Mouse (Mus musculus) midbrain, embryonic 15.5 days (tissue): ENCODE data around the gene Dcbld2. TPM values are rescaled to one million over a fixed set of nuclear protein-coding genes. Genes with fewer than 3 reads are reported as not detected.

Experiments
- ATAC-seq: fragments of 200-750 bp; cut with Nextera tagmentation; replicated peaks from 2 replicates; pipeline ENCODE4 v1.8.0; 2017; ENCODE audit warnings: moderate TSS enrichment
- H3K27ac ChIP-seq: fragments of 300-500 bp; sonication (generic); 2 replicates; pipeline ENCODE4 v1.5.1; 2015; ENCODE audit warnings: mild to moderate bottlenecking, inconsistent platforms
- H3K27me3 ChIP-seq: fragments of 300-500 bp; sonication (generic); replicated peaks from 2 replicates; pipeline ENCODE4 v1.6.1; 2015; ENCODE audit warnings: inconsistent platforms
- H3K36me3 ChIP-seq: fragments of 300-500 bp; sonication (generic); replicated peaks from 2 replicates; pipeline ENCODE4 v1.6.1; 2015; ENCODE audit warnings: inconsistent platforms
- H3K4me1 ChIP-seq: fragments of 300-500 bp; sonication (generic); 2 replicates; pipeline ENCODE4 v1.6.1; 2015; ENCODE audit warnings: inconsistent platforms
- H3K4me2 ChIP-seq: fragments of 300-500 bp; sonication (generic); 2 replicates; pipeline ENCODE4 v1.6.1; 2015; ENCODE audit warnings: inconsistent platforms, mild to moderate bottlenecking, moderate library complexity
- H3K4me3 ChIP-seq: fragments of 300-500 bp; sonication (generic); 2 replicates; pipeline ENCODE4 v1.5.1; 2015; ENCODE audit warnings: mild to moderate bottlenecking, inconsistent platforms
- H3K9ac ChIP-seq: fragments of 300-500 bp; sonication (generic); 2 replicates; pipeline ENCODE4 v1.6.1; 2015; ENCODE audit warnings: mild to moderate bottlenecking, inconsistent platforms
- H3K9me3 ChIP-seq: fragments of 300-500 bp; sonication (generic); 2 replicates; pipeline ENCODE4 v1.6.1; 2016; ENCODE audit warnings: inconsistent platforms
- WGBS: fragments of 180-500 bp; shearing (Covaris S2); methylation state at CpG from one replicate; pipeline ENCODE4 v1.1.7; 2015; ENCODE audit warnings: mixed read lengths; 5-methylcytosine and 5-hydroxymethylcytosine counted together
- polyA plus RNA-seq: library from polyadenylated mRNA; unstranded; fragments of >200 nt; fragmentation: Nextera tagmentation; extraction: Ambion mirVana; gene quantifications from 2 replicates; pipeline ENCODE4 v1.2.1, GENCODE M21; 2015

Gene Dcbld2
- polyA plus RNA-seq, 1 experiment from 2014 or later = 8.3 TPM

GRCm38 (mm10) chr16:58474875-58475274, 66.6 kb downstream of the Dcbld2 start:
- ATAC-seq = no peak
- no peaks in the 10 kb centered on the region for H3K4me1 ChIP-seq
- 58% methylated on average over 3 of the region's 3 CpGs for WGBS

GRCm38 (mm10) chr16:58475544-58476154, 67.4 kb downstream of the Dcbld2 start:
- no peak overlapping the region for H3K4me2 ChIP-seq
- 0 out of 2 replicates have a peak, but pooled peaks cover 4% of the 10 kb centered on the region for H3K9me3 ChIP-seq
- H3K36me3 ChIP-seq = no peaks in the 10 kb centered on the region
- no peak for ATAC-seq
- no peak overlapping the region for H3K9ac ChIP-seq
- no peaks in the 10 kb centered on the region for H3K4me1 ChIP-seq
- no peaks in the 10 kb centered on the region for H3K27me3 ChIP-seq
- WGBS = 91% methylated on average over 3 of the region's 3 CpGs
- no peak overlapping the region for H3K27ac ChIP-seq
- no peak overlapping the region for H3K4me3 ChIP-seq

More at GRCm38 (mm10) chr16:58474875-58475274, 66.6 kb downstream of the Dcbld2 start:
- Histone ChIP-seq H3K4me2 (no peak overlapping the region), H3K4me3 (no peak overlapping the region), H3K9me3 (0 out of 2 replicates have a peak, but pooled peaks cover 4% of the 10 kb centered on the region), H3K27me3 (no peaks in the 10 kb centered on the region), H3K9ac (no peak overlapping the region), H3K36me3 (no peaks in the 10 kb centered on the region), H3K27ac (no peak overlapping the region)

GRCm38 (mm10) chr16:58476363-58476762, 68.1 kb downstream of the Dcbld2 start:
- 72% methylated on average over 2 of the region's 2 CpGs for WGBS

GRCm38 (mm10) chr16:58479898-58480448, 71.7 kb downstream of the Dcbld2 start:
- no peaks in the 10 kb centered on the region for H3K4me1 ChIP-seq
- no peak overlapping the region for H3K9ac ChIP-seq
- H3K9me3 ChIP-seq = 0 out of 2 replicates have a peak, but pooled peaks cover 4% of the 10 kb centered on the region
- no peak overlapping the region for H3K4me2 ChIP-seq
- ATAC-seq = peak; percentile 58; the same call in 1 of the 2 replicates
- no peak overlapping the region for H3K4me3 ChIP-seq
- WGBS = 87% methylated on average over 4 of the region's 4 CpGs
- no peaks in the 10 kb centered on the region for H3K27me3 ChIP-seq
- H3K36me3 ChIP-seq = no peaks in the 10 kb centered on the region
- H3K27ac ChIP-seq = no peak overlapping the region

More at GRCm38 (mm10) chr16:58476363-58476762, 68.1 kb downstream of the Dcbld2 start:
- H3K27me3 ChIP-seq = no peaks in the 10 kb centered on the region
- no peaks in the 10 kb centered on the region for H3K36me3 ChIP-seq
- no peak for ATAC-seq
- 0 out of 2 replicates have a peak, but pooled peaks cover 4% of the 10 kb centered on the region for H3K9me3 ChIP-seq
- H3K4me3 ChIP-seq = no peak overlapping the region
- no peak overlapping the region for H3K9ac ChIP-seq
- no peak overlapping the region for H3K27ac ChIP-seq
- no peak overlapping the region for H3K4me2 ChIP-seq
- H3K4me1 ChIP-seq = no peaks in the 10 kb centered on the region

GRCm38 (mm10) chr16:58481219-58481905, 73.1 kb downstream of the Dcbld2 start:
- no peak for ATAC-seq
- H3K27ac ChIP-seq = no peak overlapping the region
- no peaks in the 10 kb centered on the region for H3K36me3 ChIP-seq
- WGBS = 79% methylated on average over 9 of the region's 9 CpGs
- no peaks in the 10 kb centered on the region for H3K27me3 ChIP-seq
- no peak overlapping the region for H3K9ac ChIP-seq
- no peaks in the 10 kb centered on the region for H3K4me1 ChIP-seq
- no peak overlapping the region for H3K4me3 ChIP-seq
- 0 out of 2 replicates have a peak, but pooled peaks cover 4% of the 10 kb centered on the region for H3K9me3 ChIP-seq
- no peak overlapping the region for H3K4me2 ChIP-seq

- Histone ChIP-seq H3K27ac (no peak overlapping the region), H3K4me1 (no peaks in the 10 kb centered on the region), H3K9me3 (0 out of 2 replicates have a peak, but pooled peaks cover 4% of the 10 kb centered on the region), H3K27me3 (no peaks in the 10 kb centered on the region), H3K36me3 (no peaks in the 10 kb centered on the region), H3K9ac (no peak overlapping the region), H3K4me3 (no peak overlapping the region), H3K4me2 (no peak overlapping the region)
- no peak for ATAC-seq
- 84% methylated on average over 5 of the region's 5 CpGs for WGBS
These were observed 73.6 kb downstream of the Dcbld2 start for GRCm38 (mm10) chr16:58481906-58482270.

GRCm38 (mm10) chr16:58482296-58482695, 74.1 kb downstream of the Dcbld2 start:
- ATAC-seq = no peak
- Histone ChIP-seq H3K27ac (no peak overlapping the region), H3K27me3 (no peaks in the 10 kb centered on the region), H3K4me2 (no peak overlapping the region), H3K4me3 (no peak overlapping the region), H3K9ac (no peak overlapping the region), H3K4me1 (no peaks in the 10 kb centered on the region), H3K9me3 (0 out of 2 replicates have a peak, but pooled peaks cover 4% of the 10 kb centered on the region), H3K36me3 (no peaks in the 10 kb centered on the region)
- 69% methylated on average over 3 of the region's 3 CpGs for WGBS

GRCm38 (mm10) chr16:58487861-58488260, 79.6 kb downstream of the Dcbld2 start:
- ATAC-seq = no peak
- Histone ChIP-seq H3K27ac (no peak overlapping the region), H3K27me3 (no peaks in the 10 kb centered on the region), H3K4me3 (no peak overlapping the region), H3K4me1 (no peaks in the 10 kb centered on the region), H3K9me3 (no peaks in the 10 kb centered on the region), H3K36me3 (no peaks in the 10 kb centered on the region), H3K9ac (no peak overlapping the region), H3K4me2 (no peak overlapping the region)
- WGBS = 87% methylated on average over 6 of the region's 6 CpGs

GRCm38 (mm10) chr16:58496791-58497190, 88.5 kb downstream of the Dcbld2 start:
- H3K27ac ChIP-seq = no peak overlapping the region
- no peak overlapping the region for H3K4me3 ChIP-seq

GRCm38 (mm10) chr16:58497886-58498713, 89.9 kb downstream of the Dcbld2 start:
- H3K4me1 ChIP-seq = peaks cover 10% of the 10 kb centered on the region; the same call in 1 of the 2 replicates
- no peaks in the 10 kb centered on the region for H3K27me3 ChIP-seq
- WGBS = 72% methylated on average over 9 of the region's 9 CpGs
- H3K9ac ChIP-seq = no peak overlapping the region
- H3K27ac ChIP-seq = no peak overlapping the region
- no peak overlapping the region for H3K4me3 ChIP-seq
- H3K9me3 ChIP-seq = no peaks in the 10 kb centered on the region
- no peaks in the 10 kb centered on the region for H3K36me3 ChIP-seq
- no peak overlapping the region for H3K4me2 ChIP-seq
- ATAC-seq = no peak

More at GRCm38 (mm10) chr16:58496791-58497190, 88.5 kb downstream of the Dcbld2 start:
- no peaks in the 10 kb centered on the region for H3K27me3 ChIP-seq
- no peak overlapping the region for H3K9ac ChIP-seq
- H3K4me1 ChIP-seq = peaks cover 8% of the 10 kb centered on the region; the same call in 1 of the 2 replicates
- no peak for ATAC-seq
- H3K9me3 ChIP-seq = no peaks in the 10 kb centered on the region
- H3K36me3 ChIP-seq = no peaks in the 10 kb centered on the region
- no peak overlapping the region for H3K4me2 ChIP-seq

- peak overlapping the region; percentile 38; the same call in 1 of the 2 replicates for H3K27ac ChIP-seq
- WGBS = 27% methylated on average over 1 of the region's 1 CpGs
- peak; percentile 67 for ATAC-seq
These were observed 90.9 kb downstream of the Dcbld2 start for GRCm38 (mm10) chr16:58499172-58499584.

More at GRCm38 (mm10) chr16:58499172-58499584, 90.9 kb downstream of the Dcbld2 start:
- H3K4me2 ChIP-seq = no peak overlapping the region
- peaks cover 10% of the 10 kb centered on the region; the same call in 1 of the 2 replicates for H3K4me1 ChIP-seq
- no peak overlapping the region for H3K4me3 ChIP-seq
- no peaks in the 10 kb centered on the region for H3K36me3 ChIP-seq
- H3K9me3 ChIP-seq = no peaks in the 10 kb centered on the region
- H3K9ac ChIP-seq = no peak overlapping the region
- no peaks in the 10 kb centered on the region for H3K27me3 ChIP-seq
